Comparison of ENCODE assay signal across 14 mouse cellular contexts in genomic region chr3:99261986-99262385, GRCm38 (mm10). TPM values are rescaled to one million over a fixed set of nuclear protein-coding genes. Genes with fewer than 3 reads are reported as not detected.
DNase-seq lines count a peak whose midpoint lies in the region; ATAC-seq lines count a peak whose summit lies in the region.
"Had no signal": no experiment of that assay in that cellular context is flagged by ENCODE, and none has a peak within 500 bp of the region (broad histone marks: within the 10 kb centered on the region; RNA-seq: fewer than 3 reads in every experiment).

No protein-coding gene starts in this region.

- no peak overlapping the region for H3K4me2 ChIP-seq in midbrain, embryonic 15.5 days
- H3K4me2 ChIP-seq in limb, embryonic 12.5 days: peak overlapping the region; percentile 66
- H3K4me2 ChIP-seq: hindbrain, embryonic 14.5 days; liver, embryonic 13.5 days; neural tube, embryonic 12.5 days had no signal

- H3K27me3 ChIP-seq in midbrain, embryonic 10.5 days (ENCODE audit: low read depth, poor library complexity, severe bottlenecking): peaks cover 100% of the 10 kb centered on the region
- H3K27me3 ChIP-seq in midbrain, embryonic 15.5 days (replicated peaks): peaks cover 90% of the 10 kb centered on the region
- peaks cover 5% of the 10 kb centered on the region; the same call in 1 of the 2 replicates for H3K27me3 ChIP-seq in limb, embryonic 12.5 days

- H3K4me1 ChIP-seq in midbrain, embryonic 10.5 days: no peaks in the 10 kb centered on the region
- H3K4me1 ChIP-seq in midbrain, embryonic 15.5 days: 0 out of 2 replicates have a peak, but pooled peaks cover under 1% of the 10 kb centered on the region
- peaks cover 72% of the 10 kb centered on the region for H3K4me1 ChIP-seq in limb, embryonic 12.5 days (replicated peaks)
- H3K4me1 ChIP-seq: liver, embryonic 13.5 days had no signal

- peak; percentile 62 for DNase-seq in embryo, embryonic 10.5 days (ENCODE audit: low spot score)
- DNase-seq in embryo, embryonic 9.5 days (ENCODE audit: extremely low spot score): no peak
- peak; percentile 24 for DNase-seq in midbrain, embryonic 10.5 days (ENCODE audit: low spot score)
- peak; percentile 43 for DNase-seq in retina, postnatal 1 day
- no peak for DNase-seq in yolk sac, embryonic 10.5 days (ENCODE audit: low spot score)
- DNase-seq in layer of hippocampus, adult 9-10 months (ENCODE audit: low spot score): no peak
- DNase-seq: kidney, adult 2 months; kidney, postnatal 25 days; liver, embryonic 13.5 days had no signal

- H3K9ac ChIP-seq in midbrain, embryonic 15.5 days: no peak overlapping the region
- H3K9ac ChIP-seq in limb, embryonic 12.5 days (replicated peaks): peak overlapping the region; percentile 69; the same call in 1 of the 2 replicates
- H3K9ac ChIP-seq: hindbrain, embryonic 14.5 days; liver, embryonic 13.5 days; neural tube, embryonic 12.5 days had no signal

- H3K4me3 ChIP-seq in midbrain, embryonic 10.5 days: no peak overlapping the region
- H3K4me3 ChIP-seq in midbrain, embryonic 15.5 days: no peak overlapping the region
- peak overlapping the region; percentile 38 for H3K4me3 ChIP-seq in limb, embryonic 12.5 days (replicated peaks)
- H3K4me3 ChIP-seq: liver, embryonic 13.5 days; neural tube, embryonic 12.5 days had no signal

- no peak for ATAC-seq in midbrain, embryonic 15.5 days (replicated peaks)
- ATAC-seq in limb, embryonic 12.5 days (ENCODE audit: insufficient number of reproducible peaks, insufficient read depth, low FRiP score, low TSS enrichment, low read depth): no peak
- ATAC-seq: lung, postnatal 0 days had no signal

- no peak overlapping the region for H3K27ac ChIP-seq in midbrain, embryonic 10.5 days (replicated peaks)
- no peak overlapping the region for H3K27ac ChIP-seq in midbrain, embryonic 15.5 days
- peak overlapping the region; percentile 81 for H3K27ac ChIP-seq in limb, embryonic 12.5 days
- H3K27ac ChIP-seq: hindbrain, embryonic 14.5 days; liver, embryonic 13.5 days; neural tube, embryonic 12.5 days had no signal

- 3% methylated on average over 2 of the region's 2 CpGs for WGBS in midbrain, embryonic 10.5 days
- 2% methylated on average over 2 of the region's 2 CpGs for WGBS in midbrain, embryonic 15.5 days
- WGBS in limb, embryonic 12.5 days: 5% methylated on average over 2 of the region's 2 CpGs

- H3K9me3 ChIP-seq in midbrain, embryonic 10.5 days (replicated peaks): no peaks in the 10 kb centered on the region
- no peaks in the 10 kb centered on the region for H3K9me3 ChIP-seq in midbrain, embryonic 15.5 days
- peaks cover 8% of the 10 kb centered on the region; the same call in 1 of the 2 replicates for H3K9me3 ChIP-seq in limb, embryonic 12.5 days
- H3K9me3 ChIP-seq: liver, embryonic 13.5 days; neural tube, embryonic 12.5 days had no signal

- H3K36me3 ChIP-seq in midbrain, embryonic 10.5 days: no peaks in the 10 kb centered on the region
- H3K36me3 ChIP-seq in midbrain, embryonic 15.5 days (replicated peaks): no peaks in the 10 kb centered on the region
- peaks cover 36% of the 10 kb centered on the region for H3K36me3 ChIP-seq in limb, embryonic 12.5 days
- H3K36me3 ChIP-seq: liver, embryonic 13.5 days; neural tube, embryonic 12.5 days had no signal

RNA-seq across cellular contexts. Expression of gene Tbx15, which starts 21.8 kb away (rescaled TPM):
- 1.2 TPM in 2 replicates for polyA plus RNA-seq in midbrain, embryonic 10.5 days (2016; fragmentation: Nextera tagmentation; extraction: Ambion mirVana)
- polyA plus RNA-seq in midbrain, embryonic 15.5 days (2015; fragmentation: Nextera tagmentation; extraction: Ambion mirVana): 0.61 and 0.69 TPM in 2 replicates
- 26.5 and 32.6 TPM in 2 replicates for polyA plus RNA-seq in limb, embryonic 12.5 days (2016; fragmentation: Nextera tagmentation; extraction: Ambion mirVana)

Comparison
In these comparisons a context has a peak if more than half of its experiments do, and no peak if none do; other contexts are left out.
1. DNase-seq: peak in embryo, embryonic 10.5 days (single experiment), midbrain, embryonic 10.5 days (single experiment) and retina, postnatal 1 day (single experiment); none in embryo, embryonic 9.5 days (single experiment), yolk sac, embryonic 10.5 days (single experiment) and layer of hippocampus, adult 9-10 months (single experiment).
2. RNA of gene Tbx15, which starts 21.8 kb away (polyA plus RNA-seq): 26.5 to 32.6 TPM in limb, embryonic 12.5 days; 1.2 TPM in midbrain, embryonic 10.5 days and 0.61 to 0.69 TPM in midbrain, embryonic 15.5 days; every median in the first group is over 10 times any median in the second.